Mouse (Mus musculus) embryonic facial prominence, embryonic 15.5 days (tissue): ENCODE measurements around the gene Nin. TPM values are rescaled to one million over a fixed set of nuclear protein-coding genes. Genes with fewer than 3 reads are reported as not detected.

Source experiments
- ATAC-seq: fragments of 200-750 bp; cut with Nextera tagmentation; 2 replicates; pipeline ENCODE4 v1.8.0; 2017; ENCODE audit warnings: low read depth, moderate TSS enrichment; ENCODE audit not compliant: insufficient number of reproducible peaks, low FRiP score, low TSS enrichment
- H3K27ac ChIP-seq: fragments of 300-500 bp; sonication (generic); replicated peaks from 2 replicates; pipeline ENCODE4 v1.5.1; 2015; ENCODE audit warnings: mild to moderate bottlenecking, inconsistent platforms
- H3K27me3 ChIP-seq: fragments of 300-500 bp; sonication (generic); 2 replicates; pipeline ENCODE4 v1.6.1; 2015; ENCODE audit warnings: inconsistent platforms
- H3K36me3 ChIP-seq: fragments of 300-500 bp; sonication (generic); 2 replicates; pipeline ENCODE4 v1.6.1; 2015; ENCODE audit warnings: mild to moderate bottlenecking, inconsistent platforms
- H3K4me1 ChIP-seq: fragments of 300-500 bp; sonication (generic); 2 replicates; pipeline ENCODE4 v1.6.1; 2015; ENCODE audit warnings: inconsistent platforms
- H3K4me2 ChIP-seq: fragments of 300-500 bp; sonication (generic); replicated peaks from 2 replicates; pipeline ENCODE4 v1.6.1; 2015; ENCODE audit warnings: mild to moderate bottlenecking, inconsistent platforms
- H3K4me3 ChIP-seq: fragments of 300-500 bp; sonication (generic); replicated peaks from 2 replicates; pipeline ENCODE4 v1.5.1; 2015; ENCODE audit warnings: mild to moderate bottlenecking, inconsistent platforms
- H3K9ac ChIP-seq: fragments of 300-500 bp; sonication (generic); 2 replicates; pipeline ENCODE4 v1.6.1; 2015; ENCODE audit warnings: inconsistent platforms
- H3K9me3 ChIP-seq: fragments of 300-500 bp; sonication (generic); replicated peaks from 2 replicates; pipeline ENCODE4 v1.6.1; 2016; ENCODE audit warnings: inconsistent platforms
- WGBS: fragments of 180-500 bp; shearing (Covaris S2); methylation state at CpG from one replicate; pipeline ENCODE4 v1.1.7; 2015; 5-methylcytosine and 5-hydroxymethylcytosine counted together
- polyA plus RNA-seq: library from polyadenylated mRNA; unstranded; fragments of >200 nt; fragmentation: Nextera tagmentation; extraction: Ambion mirVana; gene quantifications from 2 replicates; pipeline ENCODE4 v1.2.1, GENCODE M21; 2015

Nin gene
- polyA plus RNA-seq, 1 experiment from 2014 or later = 14.8 TPM

GRCm38 (mm10) chr12:70118721-70119345 is 5.3 kb upstream of the Nin start:
- H3K27me3 ChIP-seq = no peaks in the 10 kb centered on the region
- ATAC-seq = no peak
- 79% methylated on average over 10 of the region's 10 CpGs for WGBS
- H3K9ac ChIP-seq = no peak overlapping the region
- H3K9me3 ChIP-seq = no peaks in the 10 kb centered on the region
- no peak overlapping the region for H3K27ac ChIP-seq
- H3K4me3 ChIP-seq = no peak overlapping the region
- H3K4me1 ChIP-seq = no peaks in the 10 kb centered on the region
- no peaks in the 10 kb centered on the region for H3K36me3 ChIP-seq
- no peak overlapping the region for H3K4me2 ChIP-seq

GRCm38 (mm10) chr12:70117146-70117545 is 3.6 kb upstream of the Nin start:
- Histone ChIP-seq H3K36me3 (no peaks in the 10 kb centered on the region), H3K9me3 (no peaks in the 10 kb centered on the region), H3K27ac (no peak overlapping the region), H3K4me3 (no peak overlapping the region), H3K4me1 (peaks cover 6% of the 10 kb centered on the region), H3K27me3 (0 out of 2 replicates have a peak, but pooled peaks cover 2% of the 10 kb centered on the region), H3K9ac (no peak overlapping the region), H3K4me2 (no peak overlapping the region)
- ATAC-seq = no peak
- WGBS = 81% methylated on average over 10 of the region's 10 CpGs

GRCm38 (mm10) chr12:70112090-70112383 is 1.5 kb downstream of the Nin start:
- 5% methylated on average over 16 of the region's 16 CpGs for WGBS
- Histone ChIP-seq H3K9ac (peak overlapping the region; percentile 75), H3K4me1 (peaks cover 35% of the 10 kb centered on the region), H3K4me3 (peak overlapping the region; percentile 89), H3K27me3 (0 out of 2 replicates have a peak, but pooled peaks cover 3% of the 10 kb centered on the region), H3K4me2 (peak overlapping the region; percentile 84), H3K9me3 (no peaks in the 10 kb centered on the region), H3K27ac (no peak overlapping the region; the same call in 1 of the 2 replicates), H3K36me3 (no peaks in the 10 kb centered on the region)
- no peak for ATAC-seq

GRCm38 (mm10) chr12:70111367-70112089 is 2.0 kb downstream of the Nin start:
- under 1% methylated on average over 101 of the region's 101 CpGs for WGBS
- H3K27ac ChIP-seq = peak overlapping the region; percentile 87
- ATAC-seq = peak; percentile 86
- no peaks in the 10 kb centered on the region for H3K36me3 ChIP-seq
- H3K4me2 ChIP-seq = peak overlapping the region; percentile 84
- H3K4me3 ChIP-seq = peak overlapping the region; percentile 89
- H3K9me3 ChIP-seq = no peaks in the 10 kb centered on the region
- H3K9ac ChIP-seq = peak overlapping the region; percentile 75
- H3K27me3 ChIP-seq = 0 out of 2 replicates have a peak, but pooled peaks cover 3% of the 10 kb centered on the region
- peaks cover 40% of the 10 kb centered on the region for H3K4me1 ChIP-seq

GRCm38 (mm10) chr12:70111117-70111366 is 2.5 kb downstream of the Nin start:
- no peaks in the 10 kb centered on the region for H3K36me3 ChIP-seq
- H3K27ac ChIP-seq = peak overlapping the region; percentile 87; the same call in 1 of the 2 replicates
- 0 out of 2 replicates have a peak, but pooled peaks cover 3% of the 10 kb centered on the region for H3K27me3 ChIP-seq
- under 1% methylated on average over 16 of the region's 16 CpGs for WGBS
- H3K9me3 ChIP-seq = no peaks in the 10 kb centered on the region
- peaks cover 44% of the 10 kb centered on the region for H3K4me1 ChIP-seq
- H3K4me3 ChIP-seq = peak overlapping the region; percentile 89
- ATAC-seq = peak; percentile 41
- peak overlapping the region; percentile 75 for H3K9ac ChIP-seq
- H3K4me2 ChIP-seq = peak overlapping the region; percentile 84

GRCm38 (mm10) chr12:70110375-70111116 is 3.0 kb downstream of the Nin start:
- no peaks in the 10 kb centered on the region for H3K36me3 ChIP-seq
- H3K4me3 ChIP-seq = peak overlapping the region; percentile 89
- no peak overlapping the region for H3K27ac ChIP-seq
- H3K9ac ChIP-seq = peak overlapping the region; percentile 75
- H3K27me3 ChIP-seq = 0 out of 2 replicates have a peak, but pooled peaks cover 3% of the 10 kb centered on the region
- WGBS = 11% methylated on average over 23 of the region's 23 CpGs
- H3K4me2 ChIP-seq = peak overlapping the region; percentile 84
- no peak for ATAC-seq
- peaks cover 49% of the 10 kb centered on the region for H3K4me1 ChIP-seq
- no peaks in the 10 kb centered on the region for H3K9me3 ChIP-seq

GRCm38 (mm10) chr12:70109921-70110320 is 3.6 kb downstream of the Nin start:
- Histone ChIP-seq H3K9ac (no peak overlapping the region), H3K4me1 (peaks cover 55% of the 10 kb centered on the region), H3K4me3 (peak overlapping the region; percentile 89), H3K27ac (no peak overlapping the region), H3K4me2 (peak overlapping the region; percentile 84), H3K27me3 (0 out of 2 replicates have a peak, but pooled peaks cover 3% of the 10 kb centered on the region), H3K9me3 (no peaks in the 10 kb centered on the region), H3K36me3 (no peaks in the 10 kb centered on the region)
- WGBS = 50% methylated on average over 6 of the region's 6 CpGs
- no peak for ATAC-seq

- no peak for ATAC-seq
- Histone ChIP-seq H3K36me3 (no peaks in the 10 kb centered on the region), H3K9me3 (no peaks in the 10 kb centered on the region), H3K4me3 (no peak overlapping the region), H3K27me3 (0 out of 2 replicates have a peak, but pooled peaks cover 3% of the 10 kb centered on the region), H3K9ac (no peak overlapping the region), H3K27ac (no peak overlapping the region), H3K4me1 (peaks cover 64% of the 10 kb centered on the region), H3K4me2 (no peak overlapping the region)
- WGBS = 40% methylated on average over 2 of the region's 2 CpGs
Measured at GRCm38 (mm10) chr12:70108104-70108503, 5.4 kb downstream of the Nin start.

- H3K9ac ChIP-seq = no peak overlapping the region
- H3K4me2 ChIP-seq = no peak overlapping the region
- H3K27me3 ChIP-seq = no peaks in the 10 kb centered on the region
- no peaks in the 10 kb centered on the region for H3K36me3 ChIP-seq
- peak overlapping the region; percentile 44; the same call in 1 of the 2 replicates for H3K27ac ChIP-seq
- WGBS = 50% methylated on average over 9 of the region's 9 CpGs
- no peaks in the 10 kb centered on the region for H3K9me3 ChIP-seq
- no peak for ATAC-seq
- H3K4me3 ChIP-seq = no peak overlapping the region
- peaks cover 56% of the 10 kb centered on the region for H3K4me1 ChIP-seq
Measured at GRCm38 (mm10) chr12:70106508-70106907, 7.0 kb downstream of the Nin start.

GRCm38 (mm10) chr12:70105885-70106284 is 7.6 kb downstream of the Nin start:
- Histone ChIP-seq H3K27me3 (no peaks in the 10 kb centered on the region), H3K4me3 (no peak overlapping the region), H3K27ac (peak overlapping the region; percentile 44; the same call in 1 of the 2 replicates), H3K36me3 (no peaks in the 10 kb centered on the region), H3K9ac (no peak overlapping the region), H3K4me2 (no peak overlapping the region), H3K9me3 (no peaks in the 10 kb centered on the region), H3K4me1 (peaks cover 54% of the 10 kb centered on the region)
- ATAC-seq = no peak
- WGBS = 47% methylated on average over 6 of the region's 6 CpGs

- H3K36me3 ChIP-seq = no peaks in the 10 kb centered on the region
- no peaks in the 10 kb centered on the region for H3K27me3 ChIP-seq
- peaks cover 44% of the 10 kb centered on the region for H3K4me1 ChIP-seq
- no peak overlapping the region for H3K4me2 ChIP-seq
- no peak overlapping the region for H3K9ac ChIP-seq
- H3K27ac ChIP-seq = peak overlapping the region; percentile 31; the same call in 1 of the 2 replicates
- no peak overlapping the region for H3K4me3 ChIP-seq
- no peak for ATAC-seq
- 27% methylated on average over 5 of the region's 5 CpGs for WGBS
- no peaks in the 10 kb centered on the region for H3K9me3 ChIP-seq
Measured at GRCm38 (mm10) chr12:70104776-70105420, 8.6 kb downstream of the Nin start.
